Mouse (Mus musculus): ENCODE measurements around the gene Man1c1. TPM values are rescaled to one million over a fixed set of nuclear protein-coding genes. Genes with fewer than 3 reads are reported as not detected.

The Man1c1 gene
- polyA plus RNA-seq, 1 experiment from 2014 or later: 4.1 TPM

GRCm38 (mm10) chr4:134534124-134534886, 169.8 kb downstream of the Man1c1 start:
- H3K4me1 ChIP-seq (replicated peaks; ENCODE audit: control insufficient read depth, insufficient read depth, low read length): peaks cover 26% of the 10 kb centered on the region
- H3K27me3 ChIP-seq (replicated peaks; ENCODE audit: control insufficient read depth, insufficient read depth, low read length): no peaks in the 10 kb centered on the region
- ATAC-seq (replicated peaks; ENCODE audit: low FRiP score) (peak; percentile 72), DNase-seq (ENCODE audit: low spot score) (peak; percentile 75)
- under 1% methylated on average over 56 of the region's 57 CpGs for WGBS
- peak overlapping the region; percentile 91 for H3K9ac ChIP-seq (ENCODE audit: low read depth, low read length)
- H3K4me2 ChIP-seq: peak overlapping the region; percentile 98
- H3K9me3 ChIP-seq (ENCODE audit: control insufficient read depth, low read length): no peaks in the 10 kb centered on the region
- peak overlapping the region; percentile 98 for H3K4me3 ChIP-seq (ENCODE audit: low read depth, low read length)
- H3K36me3 ChIP-seq (ENCODE audit: control insufficient read depth, insufficient read depth, low read length): peaks cover 8% of the 10 kb centered on the region; the same call in 1 of the 2 replicates
- peak overlapping the region; percentile 85 for H3K27ac ChIP-seq (ENCODE audit: low read depth, low read length)

- H3K27ac ChIP-seq (ENCODE audit: low read depth, low read length): peak overlapping the region; percentile 85; the same call in 1 of the 2 replicates
- no peak for DNase-seq (ENCODE audit: low spot score)
- no peaks in the 10 kb centered on the region for H3K27me3 ChIP-seq (replicated peaks; ENCODE audit: control insufficient read depth, insufficient read depth, low read length)
- no peak for ATAC-seq (replicated peaks; ENCODE audit: low FRiP score)
- 77% methylated on average over 4 of the region's 4 CpGs for WGBS
- peaks cover 26% of the 10 kb centered on the region for H3K4me1 ChIP-seq (replicated peaks; ENCODE audit: control insufficient read depth, insufficient read depth, low read length)
- peak overlapping the region; percentile 91; the same call in 1 of the 2 replicates for H3K9ac ChIP-seq (ENCODE audit: low read depth, low read length)
- peak overlapping the region; percentile 98 for H3K4me2 ChIP-seq
- H3K36me3 ChIP-seq (ENCODE audit: control insufficient read depth, insufficient read depth, low read length): peaks cover 10% of the 10 kb centered on the region
- no peaks in the 10 kb centered on the region for H3K9me3 ChIP-seq (ENCODE audit: control insufficient read depth, low read length)
- H3K4me3 ChIP-seq (ENCODE audit: low read depth, low read length): peak overlapping the region; percentile 98
These were observed 170.7 kb downstream of the Man1c1 start for GRCm38 (mm10) chr4:134533421-134533820.

- Histone ChIP-seq H3K4me3 (ENCODE audit: low read depth, low read length) (no peak overlapping the region), H3K27me3 (replicated peaks; ENCODE audit: control insufficient read depth, insufficient read depth, low read length) (no peaks in the 10 kb centered on the region), H3K9ac (ENCODE audit: low read depth, low read length) (no peak overlapping the region), H3K27ac (ENCODE audit: low read depth, low read length) (no peak overlapping the region), H3K4me2 (peak overlapping the region; percentile 98; the same call in 1 of the 2 replicates), H3K9me3 (ENCODE audit: control insufficient read depth, low read length) (no peaks in the 10 kb centered on the region), H3K36me3 (ENCODE audit: control insufficient read depth, insufficient read depth, low read length) (peaks cover 14% of the 10 kb centered on the region), H3K4me1 (replicated peaks; ENCODE audit: control insufficient read depth, insufficient read depth, low read length) (peaks cover 26% of the 10 kb centered on the region)
- no peak for ATAC-seq (replicated peaks; ENCODE audit: low FRiP score)
- WGBS: 68% methylated on average over 4 of the region's 4 CpGs
- no peak for DNase-seq (ENCODE audit: low spot score)
These were observed 171.2 kb downstream of the Man1c1 start for GRCm38 (mm10) chr4:134532928-134533327.

GRCm38 (mm10) chr4:134526220-134526619, 177.9 kb downstream of the Man1c1 start:
- Histone ChIP-seq H3K4me1 (replicated peaks; ENCODE audit: control insufficient read depth, insufficient read depth, low read length) (no peaks in the 10 kb centered on the region), H3K4me3 (ENCODE audit: low read depth, low read length) (no peak overlapping the region), H3K27ac (ENCODE audit: low read depth, low read length) (peak overlapping the region; percentile 14; the same call in 1 of the 2 replicates), H3K27me3 (replicated peaks; ENCODE audit: control insufficient read depth, insufficient read depth, low read length) (no peaks in the 10 kb centered on the region), H3K9ac (ENCODE audit: low read depth, low read length) (no peak overlapping the region), H3K9me3 (ENCODE audit: control insufficient read depth, low read length) (no peaks in the 10 kb centered on the region), H3K4me2 (no peak overlapping the region), H3K36me3 (ENCODE audit: control insufficient read depth, insufficient read depth, low read length) (peaks cover 46% of the 10 kb centered on the region)
- DNase-seq (ENCODE audit: low spot score): no peak
- ATAC-seq (replicated peaks; ENCODE audit: low FRiP score): no peak
- WGBS: 61% methylated on average over 5 of the region's 5 CpGs

GRCm38 (mm10) chr4:134525806-134526205, 178.3 kb downstream of the Man1c1 start:
- WGBS: 65% methylated on average over 5 of the region's 5 CpGs
- no peak for DNase-seq (ENCODE audit: low spot score)
- no peak for ATAC-seq (replicated peaks; ENCODE audit: low FRiP score)
- H3K27ac ChIP-seq (ENCODE audit: low read depth, low read length): peak overlapping the region; percentile 14; the same call in 1 of the 2 replicates
- H3K4me3 ChIP-seq (ENCODE audit: low read depth, low read length): no peak overlapping the region
- H3K9ac ChIP-seq (ENCODE audit: low read depth, low read length): no peak overlapping the region
- peaks cover 48% of the 10 kb centered on the region for H3K36me3 ChIP-seq (ENCODE audit: control insufficient read depth, insufficient read depth, low read length)
- no peaks in the 10 kb centered on the region for H3K4me1 ChIP-seq (replicated peaks; ENCODE audit: control insufficient read depth, insufficient read depth, low read length)
- no peaks in the 10 kb centered on the region for H3K27me3 ChIP-seq (replicated peaks; ENCODE audit: control insufficient read depth, insufficient read depth, low read length)
- no peak overlapping the region for H3K4me2 ChIP-seq
- H3K9me3 ChIP-seq (ENCODE audit: control insufficient read depth, low read length): no peaks in the 10 kb centered on the region

GRCm38 (mm10) chr4:134523447-134523846, 180.6 kb downstream of the Man1c1 start:
- WGBS: 84% methylated on average over 4 of the region's 4 CpGs
- Histone ChIP-seq H3K27me3 (replicated peaks; ENCODE audit: control insufficient read depth, insufficient read depth, low read length) (no peaks in the 10 kb centered on the region), H3K9me3 (ENCODE audit: control insufficient read depth, low read length) (no peaks in the 10 kb centered on the region), H3K4me3 (ENCODE audit: low read depth, low read length) (no peak overlapping the region), H3K4me1 (replicated peaks; ENCODE audit: control insufficient read depth, insufficient read depth, low read length) (no peaks in the 10 kb centered on the region), H3K27ac (ENCODE audit: low read depth, low read length) (no peak overlapping the region), H3K36me3 (ENCODE audit: control insufficient read depth, insufficient read depth, low read length) (peaks cover 46% of the 10 kb centered on the region), H3K4me2 (no peak overlapping the region), H3K9ac (ENCODE audit: low read depth, low read length) (no peak overlapping the region)
- DNase-seq (ENCODE audit: low spot score) (no peak), ATAC-seq (replicated peaks; ENCODE audit: low FRiP score) (no peak)

- Histone ChIP-seq H3K36me3 (ENCODE audit: control insufficient read depth, insufficient read depth, low read length) (peaks cover 29% of the 10 kb centered on the region), H3K9ac (ENCODE audit: low read depth, low read length) (no peak overlapping the region; the same call in 1 of the 2 replicates), H3K4me3 (ENCODE audit: low read depth, low read length) (no peak overlapping the region), H3K9me3 (ENCODE audit: control insufficient read depth, low read length) (no peaks in the 10 kb centered on the region), H3K4me1 (replicated peaks; ENCODE audit: control insufficient read depth, insufficient read depth, low read length) (peaks cover 35% of the 10 kb centered on the region), H3K27ac (ENCODE audit: low read depth, low read length) (no peak overlapping the region), H3K4me2 (no peak overlapping the region), H3K27me3 (replicated peaks; ENCODE audit: control insufficient read depth, insufficient read depth, low read length) (no peaks in the 10 kb centered on the region)
- ATAC-seq (replicated peaks; ENCODE audit: low FRiP score): no peak
- no peak for DNase-seq (ENCODE audit: low spot score)
These were observed 184.8 kb downstream of the Man1c1 start for GRCm38 (mm10) chr4:134519281-134519680.

- H3K4me1 ChIP-seq (replicated peaks; ENCODE audit: control insufficient read depth, insufficient read depth, low read length): peaks cover 43% of the 10 kb centered on the region
- H3K9me3 ChIP-seq (ENCODE audit: control insufficient read depth, low read length): no peaks in the 10 kb centered on the region
- no peak overlapping the region for H3K4me3 ChIP-seq (ENCODE audit: low read depth, low read length)
- WGBS: 88% methylated on average over 4 of the region's 4 CpGs
- H3K36me3 ChIP-seq (ENCODE audit: control insufficient read depth, insufficient read depth, low read length): peaks cover 25% of the 10 kb centered on the region
- DNase-seq (ENCODE audit: low spot score) (no peak), ATAC-seq (replicated peaks; ENCODE audit: low FRiP score) (no peak)
- no peaks in the 10 kb centered on the region for H3K27me3 ChIP-seq (replicated peaks; ENCODE audit: control insufficient read depth, insufficient read depth, low read length)
- H3K27ac ChIP-seq (ENCODE audit: low read depth, low read length): no peak overlapping the region
- H3K9ac ChIP-seq (ENCODE audit: low read depth, low read length): no peak overlapping the region
- no peak overlapping the region for H3K4me2 ChIP-seq
These were observed 185.5 kb downstream of the Man1c1 start for GRCm38 (mm10) chr4:134518541-134518940.

GRCm38 (mm10) chr4:134517719-134518118, 186.4 kb downstream of the Man1c1 start:
- no peak overlapping the region for H3K27ac ChIP-seq (ENCODE audit: low read depth, low read length)
- DNase-seq (ENCODE audit: low spot score) (no peak), ATAC-seq (replicated peaks; ENCODE audit: low FRiP score) (no peak)
- peaks cover 43% of the 10 kb centered on the region for H3K4me1 ChIP-seq (replicated peaks; ENCODE audit: control insufficient read depth, insufficient read depth, low read length)
- H3K4me2 ChIP-seq: no peak overlapping the region
- WGBS: 75% methylated on average over 10 of the region's 10 CpGs
- no peaks in the 10 kb centered on the region for H3K9me3 ChIP-seq (ENCODE audit: control insufficient read depth, low read length)
- no peak overlapping the region; the same call in 1 of the 2 replicates for H3K9ac ChIP-seq (ENCODE audit: low read depth, low read length)
- H3K27me3 ChIP-seq (replicated peaks; ENCODE audit: control insufficient read depth, insufficient read depth, low read length): no peaks in the 10 kb centered on the region
- no peak overlapping the region for H3K4me3 ChIP-seq (ENCODE audit: low read depth, low read length)
- peaks cover 17% of the 10 kb centered on the region for H3K36me3 ChIP-seq (ENCODE audit: control insufficient read depth, insufficient read depth, low read length)
